Mouse (Mus musculus) testis, adult 2 months (tissue): ENCODE data around the gene Gm21987. TPM values are rescaled to one million over a fixed set of nuclear protein-coding genes. Genes with fewer than 3 reads are reported as not detected.

Source experiments
- H3K27ac ChIP-seq: fragments of 200-500 bp; 2 replicates; pipeline ENCODE4 v1.5.1; 2012; ENCODE audit warnings: low read depth, low read length; ENCODE audit not compliant: control insufficient read depth, insufficient read depth
- H3K27me3 ChIP-seq: fragments of 200-500 bp; 2 replicates; pipeline ENCODE4 v1.6.1; 2012; ENCODE audit warnings: mild to moderate bottlenecking, low read length, moderate library complexity; ENCODE audit not compliant: control insufficient read depth, insufficient read depth
- H3K36me3 ChIP-seq: fragments of 200-500 bp; 2 replicates; pipeline ENCODE4 v1.6.1; 2012; ENCODE audit warnings: mild to moderate bottlenecking, low read length; ENCODE audit not compliant: control insufficient read depth, insufficient read depth
- H3K4me1 ChIP-seq: fragments of 200-500 bp; 2 replicates; pipeline ENCODE4 v1.6.1; 2012; ENCODE audit warnings: low read length; ENCODE audit not compliant: control insufficient read depth, insufficient read depth
- H3K4me3 ChIP-seq: fragments of 200-500 bp; 2 replicates; pipeline ENCODE4 v1.5.1; 2012; ENCODE audit warnings: low read depth, mild to moderate bottlenecking, low read length, moderate library complexity, mixed read lengths; ENCODE audit not compliant: control insufficient read depth
- CTCF ChIP-seq: fragments of 200-500 bp; IDR thresholded peaks from 2 replicates; pipeline ENCODE4 v1.5.1; 2012; ENCODE audit warnings: low read depth, mild to moderate bottlenecking, inconsistent platforms, low read length, moderate library complexity; ENCODE audit not compliant: control insufficient read depth, insufficient read depth, insufficient replicate concordance
- POLR2A ChIP-seq: fragments of 200-500 bp; IDR thresholded peaks from 2 replicates; pipeline ENCODE4 v1.6.1; 2012; ENCODE audit warnings: low read depth, mild to moderate bottlenecking, inconsistent platforms, low read length, moderate library complexity; ENCODE audit not compliant: control insufficient read depth
- polyA plus RNA-seq: library from polyadenylated mRNA; depleted of rRNA; stranded (reverse); fragments of >200 nt; gene quantifications from 2 replicates; pipeline ENCODE4 v1.2.3, GENCODE M21; 2012; rRNA removed

Gm21987 gene
- not detected in 2 replicates for polyA plus RNA-seq

DNA sequence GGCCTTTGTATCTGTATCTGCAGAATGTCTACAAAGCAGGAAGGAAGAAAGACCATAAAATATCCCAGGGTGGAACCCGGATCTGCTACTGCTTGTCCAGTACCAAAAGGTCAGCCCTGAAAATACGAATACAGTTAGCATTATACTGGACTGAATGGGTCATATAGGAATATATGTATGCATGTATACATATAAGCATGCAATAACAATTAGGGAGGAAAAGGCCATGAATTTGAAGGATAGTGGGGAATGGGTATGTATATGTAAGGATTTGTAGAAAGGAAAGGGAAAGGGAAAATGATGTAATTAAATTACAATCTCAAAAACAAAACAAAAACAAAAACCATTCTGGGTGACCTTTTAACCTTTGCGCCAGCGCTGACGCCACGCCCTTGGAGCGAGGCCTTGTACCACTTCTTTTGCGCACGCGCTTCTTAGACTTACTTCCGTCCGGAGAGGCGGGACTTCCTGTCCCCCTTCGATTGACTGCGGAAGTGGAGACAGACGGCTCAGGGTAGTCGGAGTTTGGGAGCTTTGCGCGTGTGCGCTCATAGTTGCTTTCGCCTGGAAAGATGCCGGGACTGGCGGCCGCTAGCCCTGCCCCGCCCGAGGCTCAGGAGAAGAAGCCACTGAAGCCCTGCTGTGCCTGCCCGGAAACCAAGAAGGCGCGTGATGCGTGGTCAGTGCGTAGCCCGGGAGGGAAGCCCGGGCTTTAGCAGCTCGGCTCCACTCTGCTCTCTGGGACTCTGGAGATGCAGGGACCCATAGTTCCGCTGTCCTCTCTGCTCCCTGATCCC is at the start of gene Gm21987, which contains the start of gene Cox17:
Gene Gm21987, plus strand, starts transcription at position 512 of the 797 bp plus-strand sequence.
Gene Cox17, plus strand, starts transcription at position 463 of the 797 bp plus-strand sequence.
- peaks cover 6% of the 10 kb centered on the region for H3K4me1 ChIP-seq
- TF ChIP-seq POLR2A: peak; percentile 85
- no peak for TF ChIP-seq CTCF
- H3K36me3 ChIP-seq: no peaks in the 10 kb centered on the region; the same call in 1 of the 2 replicates
- no peaks in the 10 kb centered on the region for H3K27me3 ChIP-seq
- H3K27ac ChIP-seq: peak within 1 kb of the TSS; percentile 86
- H3K4me3 ChIP-seq: peak within 1 kb of the TSS; percentile 96

DNA sequence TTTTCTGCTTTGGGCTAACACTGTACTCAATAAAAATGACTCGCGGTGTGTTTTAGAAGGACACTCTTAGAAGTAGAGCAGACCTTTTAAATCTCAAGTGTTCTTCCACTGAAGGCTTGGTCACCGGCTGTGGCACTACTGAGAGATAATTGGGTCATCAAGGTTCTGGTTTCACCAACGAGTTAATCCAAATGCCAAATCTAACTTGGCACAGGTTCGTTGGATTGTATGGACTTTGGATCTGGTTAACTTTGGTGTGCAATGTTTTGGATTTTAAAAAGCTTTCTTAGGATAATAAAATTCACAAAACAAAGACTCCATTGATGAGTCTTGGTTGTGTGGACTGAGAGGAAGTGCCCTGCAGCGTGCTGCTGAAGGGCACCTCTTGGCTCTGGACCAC is 48.4 kb upstream of the Gm21987 start:
- Histone ChIP-seq H3K36me3 (no peaks in the 10 kb centered on the region; the same call in 1 of the 2 replicates), H3K27ac (no peak overlapping the region), H3K27me3 (no peaks in the 10 kb centered on the region), H3K4me3 (no peak overlapping the region), H3K4me1 (no peaks in the 10 kb centered on the region)
- TF ChIP-seq POLR2A: no peak

DNA sequence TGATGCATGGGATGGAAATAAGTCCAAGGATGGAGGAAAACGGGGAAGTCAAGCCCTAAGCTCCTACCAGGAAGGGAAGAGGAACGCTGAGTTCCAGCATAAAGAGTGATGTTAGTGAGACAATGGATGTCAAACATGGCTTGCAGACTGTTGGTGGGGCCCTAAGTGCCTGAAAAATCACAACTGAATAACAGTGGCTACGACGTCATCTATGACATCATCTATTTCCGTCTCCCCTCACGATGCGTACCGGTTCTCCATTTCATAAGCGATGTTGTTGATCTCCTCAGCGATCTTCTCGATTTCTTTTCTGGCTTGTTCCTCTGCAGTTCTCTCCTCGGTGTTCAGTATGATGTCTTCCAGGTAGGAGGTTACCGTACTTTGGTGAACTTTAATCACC is 44.5 kb upstream of the Gm21987 start:
- Histone ChIP-seq H3K4me3 (no peak overlapping the region), H3K27me3 (no peaks in the 10 kb centered on the region), H3K36me3 (no peaks in the 10 kb centered on the region; the same call in 1 of the 2 replicates), H3K4me1 (no peaks in the 10 kb centered on the region; the same call in 1 of the 2 replicates), H3K27ac (no peak overlapping the region)
- no peak for TF ChIP-seq POLR2A
- TF ChIP-seq CTCF: no peak

- Histone ChIP-seq H3K4me1 (no peaks in the 10 kb centered on the region; the same call in 1 of the 2 replicates), H3K27me3 (no peaks in the 10 kb centered on the region), H3K27ac (no peak overlapping the region), H3K36me3 (no peaks in the 10 kb centered on the region; the same call in 1 of the 2 replicates), H3K4me3 (peak overlapping the region; percentile 5; the same call in 1 of the 2 replicates)
- TF ChIP-seq CTCF (no peak), POLR2A (no peak)
Measured at GRCm38 (mm10) chr16:38304460-38305194, 42.2 kb upstream of the Gm21987 start.

- H3K36me3 ChIP-seq: no peaks in the 10 kb centered on the region; the same call in 1 of the 2 replicates
- TF ChIP-seq CTCF (peak; percentile 79; the same call in 1 of the 2 replicates), POLR2A (no peak)
- no peak overlapping the region for H3K27ac ChIP-seq
- no peaks in the 10 kb centered on the region for H3K27me3 ChIP-seq
- no peaks in the 10 kb centered on the region; the same call in 1 of the 2 replicates for H3K4me1 ChIP-seq
- no peak overlapping the region for H3K4me3 ChIP-seq
Measured at GRCm38 (mm10) chr16:38306571-38307220, 40.1 kb upstream of the Gm21987 start.

DNA sequence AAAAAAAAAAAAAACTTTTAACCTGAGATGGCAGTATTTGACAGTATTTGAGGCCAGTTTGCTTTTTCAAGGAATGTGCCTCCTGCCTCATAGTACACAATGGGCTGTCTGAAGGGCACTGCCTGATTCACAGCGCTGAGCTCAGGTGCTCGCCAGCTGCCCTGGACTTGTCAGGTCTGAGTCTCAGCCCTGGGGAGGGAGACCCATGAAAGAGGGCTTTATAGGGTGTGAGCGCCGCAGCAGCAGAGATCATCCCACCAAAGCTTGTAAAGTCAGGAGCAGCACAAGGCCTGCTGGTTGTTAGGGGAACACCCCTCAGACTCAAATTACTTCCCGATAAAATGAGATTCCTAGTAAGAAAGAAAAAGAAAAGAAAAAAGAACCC is 39.6 kb upstream of the Gm21987 start:
- no peaks in the 10 kb centered on the region for H3K27me3 ChIP-seq
- H3K4me1 ChIP-seq: no peaks in the 10 kb centered on the region; the same call in 1 of the 2 replicates
- H3K27ac ChIP-seq: no peak overlapping the region
- no peak for TF ChIP-seq POLR2A
- no peak for TF ChIP-seq CTCF
- no peak overlapping the region for H3K4me3 ChIP-seq
- no peaks in the 10 kb centered on the region; the same call in 1 of the 2 replicates for H3K36me3 ChIP-seq

DNA sequence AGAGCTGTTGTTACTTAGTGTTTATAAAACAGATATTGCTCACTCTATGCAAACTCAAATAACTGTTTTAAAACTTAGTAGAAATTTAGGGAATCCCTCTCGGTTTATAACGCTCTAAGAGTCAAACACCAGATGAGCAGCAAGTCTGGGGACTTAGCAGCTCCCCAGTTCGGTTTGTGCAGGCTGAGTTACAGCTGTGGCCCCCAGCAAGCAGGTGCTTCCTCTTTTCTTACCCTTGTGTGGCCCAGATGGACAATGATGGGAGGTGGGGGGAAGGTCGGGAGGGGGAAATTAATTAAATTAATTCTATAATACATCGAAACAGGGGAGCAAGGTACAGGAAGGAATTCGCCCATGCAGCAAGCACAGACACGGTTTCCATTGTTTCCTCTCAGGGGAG is 39.2 kb upstream of the Gm21987 start:
- TF ChIP-seq POLR2A (no peak), CTCF (no peak)
- Histone ChIP-seq H3K27ac (no peak overlapping the region), H3K4me1 (no peaks in the 10 kb centered on the region; the same call in 1 of the 2 replicates), H3K4me3 (no peak overlapping the region), H3K27me3 (no peaks in the 10 kb centered on the region), H3K36me3 (no peaks in the 10 kb centered on the region; the same call in 1 of the 2 replicates)
